Mouse (Mus musculus): ENCODE data around the gene Mttp. TPM values are rescaled to one million over a fixed set of nuclear protein-coding genes. Genes with fewer than 3 reads are reported as not detected.

Gene Mttp
- polyA plus RNA-seq, 2 experiments: 4.9 to 6.7 TPM

DNA sequence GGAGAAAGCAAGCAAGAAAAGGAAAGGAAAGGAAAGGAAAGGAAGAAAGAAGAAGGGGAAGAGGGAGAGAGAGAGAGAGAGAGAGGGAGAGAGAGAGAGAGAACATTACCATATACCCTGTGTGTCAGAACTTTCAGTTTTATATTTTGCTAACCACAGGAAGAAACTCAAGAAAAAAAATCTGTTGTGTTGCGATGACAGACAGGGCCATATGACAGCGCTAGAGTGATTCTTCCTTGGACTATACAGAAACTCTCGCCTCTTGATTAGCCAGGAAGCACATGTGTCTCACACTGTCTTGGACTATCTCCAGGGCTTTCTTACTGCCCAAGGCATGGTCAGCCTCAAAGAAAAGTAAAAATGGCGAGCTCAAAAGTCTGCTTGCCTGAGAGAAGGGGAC, 82.1 kb downstream of the Mttp start:
- 81% methylated on average over 4 of the region's 4 CpGs for WGBS
- no peak for ATAC-seq (ENCODE audit: low FRiP score, low read depth)
- no peak overlapping the region for H3K9ac ChIP-seq (ENCODE audit: low read depth, low read length, severe bottlenecking)

DNA sequence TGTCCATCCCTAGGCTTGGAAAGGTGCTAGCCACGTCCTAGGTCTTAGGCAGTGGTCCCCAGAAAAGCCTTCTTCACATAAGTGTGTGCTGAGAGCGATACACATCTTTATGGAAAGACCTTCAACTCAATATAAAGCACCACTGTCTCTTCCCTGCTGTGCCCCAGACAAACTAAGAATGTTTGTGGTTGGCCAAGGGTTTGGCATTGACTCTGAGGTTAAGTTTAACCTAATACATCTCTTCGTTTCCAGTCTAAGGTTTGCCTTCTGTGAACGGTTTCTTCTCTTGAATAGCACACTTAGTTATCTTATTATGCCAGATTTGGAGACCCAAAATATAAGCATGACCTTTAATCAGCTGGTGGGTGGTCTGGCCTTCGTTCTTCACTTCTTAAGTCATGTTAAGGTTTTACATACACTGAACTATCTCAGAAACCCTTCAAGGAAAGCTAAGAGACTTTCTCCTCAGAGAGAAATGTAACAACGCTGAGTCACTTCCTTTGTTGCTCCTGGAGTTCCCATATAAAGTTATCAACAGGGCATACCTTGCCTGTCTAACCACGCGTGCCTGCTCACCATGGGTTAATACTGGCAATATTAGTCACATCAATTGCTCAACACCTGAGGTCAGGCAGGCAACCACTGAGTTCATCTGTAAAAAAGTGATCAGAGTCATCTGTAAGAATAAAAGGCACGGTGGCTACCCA, 83.4 kb downstream of the Mttp start:
- WGBS: 83% methylated on average over 9 of the region's 9 CpGs
- no peak for TF ChIP-seq POLR2A (IDR thresholded peaks at IDR 0.05; ENCODE audit: borderline replicate concordance, extremely low read depth, insufficient read depth, insufficient read length)
- DNase-seq (ENCODE audit: low spot score) (no peak), ATAC-seq (ENCODE audit: low FRiP score, low read depth) (no peak)
- H3K9ac ChIP-seq (ENCODE audit: low read depth, low read length, severe bottlenecking): no peak overlapping the region
- no peaks in the 10 kb centered on the region for H3K36me3 ChIP-seq (ENCODE audit: control insufficient read depth, insufficient read depth, low read length)
- H3K27me3 ChIP-seq (ENCODE audit: control insufficient read depth, insufficient read depth, low read length): no peaks in the 10 kb centered on the region
- H3K4me3 ChIP-seq (replicated peaks; ENCODE audit: low read length): no peak overlapping the region
- no peak overlapping the region for H3K4me2 ChIP-seq (replicated peaks; ENCODE audit: low read depth, low read length, severe bottlenecking)
- no peak overlapping the region for H3K27ac ChIP-seq (replicated peaks; ENCODE audit: low read depth, low read length)
- H3K4me1 ChIP-seq (ENCODE audit: control insufficient read depth, insufficient read depth, low read length): peaks cover 18% of the 10 kb centered on the region
- H3K9me3 ChIP-seq (ENCODE audit: control insufficient read depth, low read length): no peaks in the 10 kb centered on the region

More for the DNA sequence above, 82.1 kb downstream of the Mttp start:
- Histone ChIP-seq H3K27ac (replicated peaks; ENCODE audit: low read depth, low read length) (no peak overlapping the region), H3K36me3 (ENCODE audit: control insufficient read depth, insufficient read depth, low read length) (no peaks in the 10 kb centered on the region), H3K4me1 (ENCODE audit: control insufficient read depth, insufficient read depth, low read length) (peaks cover 18% of the 10 kb centered on the region), H3K9me3 (ENCODE audit: control insufficient read depth, low read length) (no peaks in the 10 kb centered on the region), H3K27me3 (ENCODE audit: control insufficient read depth, insufficient read depth, low read length) (no peaks in the 10 kb centered on the region), H3K4me3 (replicated peaks; ENCODE audit: low read length) (no peak overlapping the region), H3K4me2 (replicated peaks; ENCODE audit: low read depth, low read length, severe bottlenecking) (no peak overlapping the region)
- no peak for DNase-seq (ENCODE audit: low spot score)
- TF ChIP-seq POLR2A (IDR thresholded peaks at IDR 0.05; ENCODE audit: borderline replicate concordance, extremely low read depth, insufficient read depth, insufficient read length): no peak

- H3K4me3 ChIP-seq (replicated peaks; ENCODE audit: low read length): no peak overlapping the region
- no peak for TF ChIP-seq POLR2A (IDR thresholded peaks at IDR 0.05; ENCODE audit: borderline replicate concordance, extremely low read depth, insufficient read depth, insufficient read length)
- DNase-seq (ENCODE audit: low spot score): no peak
- no peaks in the 10 kb centered on the region for H3K36me3 ChIP-seq (ENCODE audit: control insufficient read depth, insufficient read depth, low read length)
- no peaks in the 10 kb centered on the region for H3K9me3 ChIP-seq (ENCODE audit: control insufficient read depth, low read length)
- 93% methylated on average over 7 of the region's 7 CpGs for WGBS
- ATAC-seq (ENCODE audit: low FRiP score, low read depth): no peak
- H3K4me2 ChIP-seq (replicated peaks; ENCODE audit: low read depth, low read length, severe bottlenecking): no peak overlapping the region
- peaks cover 18% of the 10 kb centered on the region for H3K4me1 ChIP-seq (ENCODE audit: control insufficient read depth, insufficient read depth, low read length)
- no peak overlapping the region for H3K9ac ChIP-seq (ENCODE audit: low read depth, low read length, severe bottlenecking)
- H3K27me3 ChIP-seq (ENCODE audit: control insufficient read depth, insufficient read depth, low read length): no peaks in the 10 kb centered on the region
- no peak overlapping the region for H3K27ac ChIP-seq (replicated peaks; ENCODE audit: low read depth, low read length)
Measured at GRCm38 (mm10) chr3:138060429-138060828, 84.3 kb downstream of the Mttp start.

- TF ChIP-seq POLR2A (IDR thresholded peaks at IDR 0.05; ENCODE audit: borderline replicate concordance, extremely low read depth, insufficient read depth, insufficient read length): no peak
- peak; percentile 30 for DNase-seq (ENCODE audit: low spot score)
- Histone ChIP-seq H3K4me3 (replicated peaks; ENCODE audit: low read length) (no peak overlapping the region), H3K27ac (replicated peaks; ENCODE audit: low read depth, low read length) (no peak overlapping the region), H3K4me2 (replicated peaks; ENCODE audit: low read depth, low read length, severe bottlenecking) (no peak overlapping the region), H3K27me3 (ENCODE audit: control insufficient read depth, insufficient read depth, low read length) (no peaks in the 10 kb centered on the region), H3K9me3 (ENCODE audit: control insufficient read depth, low read length) (no peaks in the 10 kb centered on the region), H3K36me3 (ENCODE audit: control insufficient read depth, insufficient read depth, low read length) (no peaks in the 10 kb centered on the region), H3K9ac (ENCODE audit: low read depth, low read length, severe bottlenecking) (no peak overlapping the region), H3K4me1 (ENCODE audit: control insufficient read depth, insufficient read depth, low read length) (peaks cover 9% of the 10 kb centered on the region)
- peak; percentile 53; the same call in 1 of the 2 replicates for ATAC-seq (ENCODE audit: low FRiP score, low read depth)
- WGBS: 26% methylated on average over 4 of the region's 4 CpGs
Measured at GRCm38 (mm10) chr3:138058226-138058625, 86.5 kb downstream of the Mttp start.

- Histone ChIP-seq H3K27me3 (ENCODE audit: control insufficient read depth, insufficient read depth, low read length) (no peaks in the 10 kb centered on the region), H3K4me3 (replicated peaks; ENCODE audit: low read length) (no peak overlapping the region), H3K9me3 (ENCODE audit: control insufficient read depth, low read length) (no peaks in the 10 kb centered on the region), H3K4me1 (ENCODE audit: control insufficient read depth, insufficient read depth, low read length) (peaks cover 9% of the 10 kb centered on the region), H3K36me3 (ENCODE audit: control insufficient read depth, insufficient read depth, low read length) (no peaks in the 10 kb centered on the region), H3K9ac (ENCODE audit: low read depth, low read length, severe bottlenecking) (no peak overlapping the region), H3K27ac (replicated peaks; ENCODE audit: low read depth, low read length) (no peak overlapping the region), H3K4me2 (replicated peaks; ENCODE audit: low read depth, low read length, severe bottlenecking) (no peak overlapping the region)
- WGBS: 76% methylated on average over 7 of the region's 7 CpGs
- DNase-seq (ENCODE audit: low spot score) (peak; percentile 25), ATAC-seq (ENCODE audit: low FRiP score, low read depth) (0 out of 2 replicates have a peak, but pooled peaks have one; percentile 16)
- TF ChIP-seq POLR2A (IDR thresholded peaks at IDR 0.05; ENCODE audit: borderline replicate concordance, extremely low read depth, insufficient read depth, insufficient read length): no peak
Measured at GRCm38 (mm10) chr3:138056976-138057375, 87.8 kb downstream of the Mttp start.
